Mouse (Mus musculus) left cerebral cortex, postnatal 10 days (tissue): ENCODE data around the gene Gen1. TPM values are rescaled to one million over a fixed set of nuclear protein-coding genes. Genes with fewer than 3 reads are reported as not detected.

Source experiments
- DNase-seq, 2 experiments: peaks; one replicate each; pipeline ENCODE4 v3.0.0; 2021 to 2022; ENCODE audit warnings: low spot score in 2 of 2, mixed read lengths in 1 of 2; ENCODE audit errors: extremely low spot score in 1 of 2
- intact Hi-C: fragments of 180-260 bp; cut with DNase I; formaldehyde crosslinking; loops from one replicate; pipeline ENCODE4 v1.15.1; 2025
- total RNA-seq, 2 experiments: library from RNA; stranded (reverse); gene quantifications; 2 replicates each; pipeline ENCODE4 v1.2.3; 2021

The Gen1 gene
- 1 to 10 TPM; 2.4 to 4.3 TPM for total RNA-seq

DNA sequence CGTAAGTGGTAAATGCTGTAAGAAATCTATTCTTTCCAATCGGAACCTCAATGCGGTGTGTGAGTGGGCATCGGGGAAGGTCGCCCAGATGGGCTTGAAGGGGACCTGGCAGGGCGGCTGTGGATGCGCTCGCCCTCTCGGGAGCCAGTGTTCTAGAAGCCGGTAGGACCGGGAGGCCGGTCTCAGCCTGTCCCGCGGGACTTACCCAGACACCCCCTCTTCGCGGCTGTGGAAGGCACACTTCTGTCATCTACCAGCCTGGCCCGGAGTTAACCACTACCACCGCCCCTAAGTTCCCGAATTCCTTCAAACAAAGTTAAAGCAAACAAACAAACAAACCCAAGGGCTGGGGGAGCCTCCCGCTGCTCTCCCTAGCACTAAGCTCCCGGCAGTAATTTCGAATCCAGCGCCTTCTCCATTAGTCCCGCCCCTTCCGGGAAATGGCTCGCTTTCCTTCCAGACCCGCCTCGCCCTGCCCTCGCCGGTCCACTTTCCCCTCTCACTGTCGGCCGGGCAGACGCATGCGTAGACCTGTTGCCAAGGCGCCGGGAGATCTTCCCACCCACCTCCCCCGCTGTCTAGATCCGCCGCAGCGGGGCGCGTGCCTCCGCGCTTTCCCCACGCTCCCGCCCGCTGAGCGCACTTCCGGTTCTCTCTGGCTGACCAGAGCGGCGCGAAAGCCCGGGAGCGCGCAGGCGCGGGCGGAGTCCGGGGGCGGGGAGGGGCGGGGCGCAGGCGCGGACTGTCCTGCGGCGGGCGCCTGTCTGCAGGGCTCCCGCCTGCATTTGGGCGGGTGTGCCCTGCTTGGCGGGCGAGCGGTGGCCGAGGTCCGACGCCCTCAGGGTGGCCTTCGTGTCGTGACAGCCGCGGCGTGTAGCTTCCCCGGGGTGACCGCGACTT, at the start of gene Gen1, which contains the start of gene Smc6:
Gene Gen1, minus strand, starts transcription at position 420 of the 900 bp plus-strand sequence.
Gene Smc6, plus strand, starts transcription at position 505 of the 900 bp plus-strand sequence.
- intact Hi-C loops = no loop called here
- peak; percentile 86 to 98 for DNase-seq

DNA sequence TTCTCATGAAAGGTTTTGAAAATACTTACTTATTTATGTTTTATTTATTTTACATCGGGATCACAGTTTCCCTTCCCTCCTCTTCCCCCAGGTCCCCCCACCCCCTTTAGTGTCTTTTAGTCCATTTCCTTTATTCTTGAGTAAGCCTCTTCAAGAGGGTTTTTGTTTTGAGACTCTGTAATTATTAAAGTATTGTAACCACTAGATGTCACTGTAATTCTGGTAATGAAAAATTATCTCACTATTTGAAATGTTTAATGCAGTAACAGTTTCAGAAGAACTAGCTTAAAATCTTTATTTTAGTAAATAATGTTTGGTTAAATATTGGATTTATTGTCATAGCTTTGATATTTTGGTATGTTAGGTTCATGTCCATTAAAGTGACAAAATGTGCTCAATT, 48.2 kb upstream of the Gen1 start:
- DNase-seq = no peak
- intact Hi-C loops = loop anchor here (5.0 kb wide), 1 partner anchor 833 kb away; no protein-coding TSS in a partner anchor

DNA sequence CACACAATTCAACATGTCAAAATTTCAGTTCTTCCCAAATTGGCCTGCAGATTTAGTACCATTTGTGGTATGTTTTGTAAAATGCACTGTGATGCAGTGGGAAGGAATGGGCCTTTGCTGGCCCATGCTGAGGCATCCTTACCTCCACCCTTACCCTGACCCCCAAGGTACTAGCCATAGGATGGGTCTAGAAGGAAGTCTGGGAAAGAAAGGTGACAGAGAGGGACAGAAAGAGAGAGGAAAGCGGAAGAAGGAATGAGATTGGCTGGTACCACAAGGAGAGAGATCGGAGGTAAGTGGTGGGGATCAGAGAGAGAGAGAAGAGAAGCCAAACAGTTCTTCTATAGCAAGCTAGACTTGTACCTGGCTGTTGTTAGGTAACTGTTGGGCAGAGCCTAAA, 45.5 kb upstream of the Gen1 start:
- intact Hi-C loops = loop anchor here (5.0 kb wide), 1 partner anchor 836 kb away; no protein-coding TSS in a partner anchor
- no peak for DNase-seq

DNA sequence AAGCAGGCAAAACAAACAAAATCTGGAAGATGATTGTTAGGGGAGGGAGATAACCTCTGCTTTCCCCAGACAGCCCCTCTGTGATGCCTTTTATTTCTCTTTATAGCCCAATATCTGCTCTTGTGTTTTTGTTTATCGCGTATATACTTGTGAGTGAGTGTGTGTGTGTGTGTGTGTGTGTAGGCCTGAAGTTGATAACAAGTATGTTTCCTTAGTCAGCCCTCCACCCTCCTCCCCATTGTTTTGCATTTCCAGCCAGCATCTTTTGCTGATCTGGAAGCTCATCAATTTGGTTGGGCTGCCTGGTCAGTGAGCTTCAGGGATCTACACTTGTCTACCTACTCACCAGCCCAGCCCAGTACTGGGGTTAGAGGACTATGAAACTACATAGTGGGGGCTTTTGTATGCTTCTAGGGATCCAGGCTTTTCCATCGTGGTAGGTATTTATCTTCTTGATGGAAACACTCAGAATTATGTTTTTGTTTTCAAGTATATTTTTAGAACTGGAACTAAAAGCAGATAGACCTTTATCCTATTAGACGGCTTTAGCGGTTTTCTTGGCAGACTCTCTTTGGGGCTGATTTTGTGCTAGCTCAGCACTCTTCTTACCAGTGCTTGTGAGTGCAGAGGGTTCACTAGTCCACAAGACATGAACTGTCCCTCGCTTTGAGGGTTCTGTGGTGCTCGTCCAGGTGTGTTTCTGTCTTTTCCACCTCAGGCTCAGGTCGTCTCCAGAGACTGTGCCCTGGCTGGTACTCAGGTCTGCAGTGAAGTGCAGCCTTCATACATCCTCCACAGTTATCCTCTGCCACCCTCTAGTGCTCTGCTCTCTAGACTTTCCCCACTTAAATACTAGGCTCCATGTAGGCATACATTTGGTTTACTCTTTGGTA, 41.4 kb upstream of the Gen1 start:
- intact Hi-C loops = no loop called here
- no peak for DNase-seq

GRCm38 (mm10) chr12:11300858-11301257, 35.3 kb upstream of the Gen1 start:
- intact Hi-C loops = no loop called here
- DNase-seq = no peak

DNA sequence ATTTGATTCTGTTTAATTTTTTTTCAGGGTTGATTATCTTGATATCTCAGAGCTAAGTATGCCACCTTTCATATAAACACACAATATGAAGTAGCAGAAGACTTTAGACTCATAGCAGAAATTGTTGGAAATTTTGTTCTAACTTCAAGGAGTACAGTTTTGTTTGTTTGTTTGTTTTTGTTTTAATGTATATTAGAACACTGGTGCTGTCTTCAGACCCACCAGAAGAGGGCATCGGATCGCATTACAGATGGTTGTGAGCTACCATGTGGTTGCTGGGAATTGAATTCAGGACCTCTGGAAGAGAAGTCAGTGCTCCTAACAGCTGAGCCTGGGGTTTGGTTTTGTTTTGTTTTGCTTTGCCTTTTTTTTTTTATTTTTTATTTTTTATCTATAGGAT, 20.8 kb upstream of the Gen1 start:
- DNase-seq = no peak
- intact Hi-C loops = no loop called here

GRCm38 (mm10) chr12:11281584-11281983, 16.0 kb upstream of the Gen1 start:
- no peak for DNase-seq
- intact Hi-C loops = no loop called here

GRCm38 (mm10) chr12:11279886-11280285, 14.3 kb upstream of the Gen1 start:
- intact Hi-C loops = no loop called here

DNA sequence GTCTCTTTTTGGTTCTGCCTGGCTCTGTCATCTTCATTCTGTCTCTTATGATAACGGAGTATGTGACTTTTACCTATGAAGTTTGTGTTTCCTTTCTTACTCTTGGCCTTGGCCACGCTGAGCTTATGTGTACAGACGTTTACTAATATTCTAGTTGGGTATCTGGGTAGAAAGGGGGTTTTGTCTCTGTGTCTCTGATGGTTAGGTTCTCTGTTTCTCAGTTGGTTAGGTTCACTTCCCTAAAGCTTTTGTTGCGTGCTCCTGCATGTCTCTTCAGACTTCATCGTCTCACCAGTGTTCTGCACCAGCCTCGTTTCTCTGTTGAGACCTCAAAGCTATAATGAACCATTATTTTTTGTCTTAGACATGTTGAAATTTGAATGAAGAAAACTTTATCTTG, 11.6 kb upstream of the Gen1 start:
- intact Hi-C loops = no loop called here
- DNase-seq = no peak

More at GRCm38 (mm10) chr12:11279886-11280285, 14.3 kb upstream of the Gen1 start:
- no peak for DNase-seq

- intact Hi-C loops = no loop called here
- DNase-seq = no peak
Measured at GRCm38 (mm10) chr12:11276632-11277031, 11.0 kb upstream of the Gen1 start.

DNA sequence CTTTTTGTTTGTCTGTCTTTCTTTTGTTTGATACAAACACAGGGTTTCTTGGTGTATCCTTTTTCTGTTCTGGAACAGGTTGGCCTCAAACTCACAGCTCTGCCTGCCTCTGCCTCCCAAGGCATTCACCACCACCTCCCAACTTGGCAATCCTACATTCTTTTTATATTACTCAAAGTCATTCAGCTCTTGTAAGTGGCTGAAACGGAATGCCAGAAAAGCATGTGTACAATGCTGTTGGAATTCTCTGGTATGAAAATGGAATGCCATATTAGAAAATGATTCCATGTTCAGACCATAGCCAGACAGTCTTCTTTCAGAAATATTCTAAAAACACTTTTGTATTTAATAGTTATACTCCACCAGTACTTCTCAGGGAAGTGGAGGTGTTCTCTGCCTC, 7.6 kb upstream of the Gen1 start:
- intact Hi-C loops = no loop called here
- DNase-seq = no peak

GRCm38 (mm10) chr12:11272568-11272967, 7.0 kb upstream of the Gen1 start:
- no peak for DNase-seq
- intact Hi-C loops = no loop called here

DNA sequence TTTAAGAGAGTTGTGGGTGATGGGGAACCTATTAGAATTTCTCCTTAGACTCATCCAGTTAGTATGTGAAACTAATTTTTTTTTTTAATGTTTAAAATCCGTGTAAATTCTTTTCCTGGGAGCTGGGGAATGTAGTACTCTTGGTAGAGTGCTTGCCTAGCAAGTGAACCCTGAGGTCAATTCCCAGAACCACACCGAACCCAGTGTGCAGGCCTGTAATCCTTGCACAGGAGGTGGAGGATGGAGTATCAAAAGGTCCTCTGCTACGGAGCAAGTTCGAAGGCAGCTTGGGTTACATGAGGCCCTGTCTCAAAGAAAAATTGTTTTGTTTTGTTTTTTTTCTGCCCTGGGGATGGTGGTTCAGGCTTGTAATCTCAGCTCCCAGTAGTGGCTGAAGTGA, 1.4 kb upstream of the Gen1 start:
- no peak for DNase-seq
- intact Hi-C loops = no loop called here

- peak in 1 of 2 experiments; percentile 73 for DNase-seq
- intact Hi-C loops = no loop called here
Measured at GRCm38 (mm10) chr12:11266282-11266985, 833 bp upstream of the Gen1 start.

- DNase-seq = no peak
- intact Hi-C loops = no loop called here
Measured at GRCm38 (mm10) chr12:11264895-11265294, 706 bp downstream of the Gen1 start.

- DNase-seq = no peak
- intact Hi-C loops = no loop called here
Measured at GRCm38 (mm10) chr12:11250322-11250721, 15.3 kb downstream of the Gen1 start.

GRCm38 (mm10) chr12:11247460-11247859, 18.1 kb downstream of the Gen1 start:
- DNase-seq = no peak
- intact Hi-C loops = no loop called here

GRCm38 (mm10) chr12:11235996-11236395, 29.6 kb downstream of the Gen1 start:
- intact Hi-C loops = no loop called here
- no peak for DNase-seq

GRCm38 (mm10) chr12:11230267-11230666, 35.3 kb downstream of the Gen1 start:
- intact Hi-C loops = no loop called here
- no peak for DNase-seq
